Mouse (Mus musculus) hindbrain, embryonic 16.5 days (tissue): ENCODE measurements at regions not wholly inside any gene's neighbourhood (a gene's known extent, or its start where the extent isn't known, plus 50 kb on each side); places are given as distances from the start of the nearest gene placed in this dataset.

ENCODE experiments used
- ATAC-seq: fragments of 200-750 bp; cut with Nextera tagmentation; 2 replicates; pipeline ENCODE4 v1.8.0; 2017; ENCODE audit warnings: moderate TSS enrichment, moderate library complexity
- H3K27ac ChIP-seq: fragments of 300-500 bp; sonication (generic); 2 replicates; pipeline ENCODE4 v1.5.1; 2014; ENCODE audit warnings: low read depth, mild to moderate bottlenecking, control low read depth, low read length, moderate library complexity
- H3K27me3 ChIP-seq: fragments of 300-500 bp; sonication (generic); replicated peaks from 2 replicates; pipeline ENCODE4 v1.6.1; 2014; ENCODE audit warnings: low read length; ENCODE audit not compliant: control insufficient read depth, insufficient read depth
- H3K36me3 ChIP-seq: fragments of 300-500 bp; sonication (generic); 2 replicates; pipeline ENCODE4 v1.6.1; 2014; ENCODE audit warnings: mild to moderate bottlenecking, low read length, moderate library complexity, mixed read lengths; ENCODE audit not compliant: control insufficient read depth, insufficient read depth
- H3K4me1 ChIP-seq: fragments of 300-500 bp; sonication (generic); 2 replicates; pipeline ENCODE4 v1.6.1; 2014; ENCODE audit warnings: low read depth, low read length; ENCODE audit not compliant: control insufficient read depth, insufficient read depth
- H3K4me2 ChIP-seq: fragments of 300-500 bp; sonication (generic); 2 replicates; pipeline ENCODE4 v1.6.1; 2014; ENCODE audit warnings: mild to moderate bottlenecking, low read length, control low read depth, moderate library complexity
- H3K4me3 ChIP-seq: fragments of 300-500 bp; sonication (generic); 2 replicates; pipeline ENCODE4 v1.5.1; 2014; ENCODE audit warnings: mild to moderate bottlenecking, low read length, control low read depth, moderate library complexity
- H3K9ac ChIP-seq: fragments of 300-500 bp; sonication (generic); 2 replicates; pipeline ENCODE4 v1.6.1; 2014; ENCODE audit warnings: low read depth, mild to moderate bottlenecking, control low read depth, low read length, moderate library complexity
- H3K9me3 ChIP-seq: fragments of 300-500 bp; sonication (generic); 2 replicates; pipeline ENCODE4 v1.6.1; 2014; ENCODE audit warnings: mild to moderate bottlenecking, low read length, moderate library complexity; ENCODE audit not compliant: control insufficient read depth
- WGBS: fragments of 180-500 bp; shearing (Covaris S2); extraction: QIAGEN DNeasy Blood & Tissue Kit; methylation state at CpG from one replicate; pipeline ENCODE4 v1.1.7; 2014; 5-methylcytosine and 5-hydroxymethylcytosine counted together

GRCm38 (mm10) chr16:63960786-63961185, 96.8 kb upstream of the Epha3 start:
- Histone ChIP-seq H3K9me3 (no peaks in the 10 kb centered on the region), H3K4me3 (no peak overlapping the region), H3K4me2 (no peak overlapping the region), H3K27ac (no peak overlapping the region), H3K36me3 (no peaks in the 10 kb centered on the region), H3K27me3 (no peaks in the 10 kb centered on the region), H3K9ac (no peak overlapping the region), H3K4me1 (no peaks in the 10 kb centered on the region)
- 61% methylated on average over 1 of the region's 1 CpGs for WGBS
- ATAC-seq = no peak

GRCm38 (mm10) chr16:63958154-63958553, 94.2 kb upstream of the Epha3 start:
- H3K9ac ChIP-seq = no peak overlapping the region
- no peaks in the 10 kb centered on the region for H3K27me3 ChIP-seq
- no peaks in the 10 kb centered on the region for H3K36me3 ChIP-seq
- H3K27ac ChIP-seq = no peak overlapping the region
- WGBS = 12% methylated on average over 6 of the region's 6 CpGs
- no peaks in the 10 kb centered on the region for H3K4me1 ChIP-seq
- H3K4me3 ChIP-seq = no peak overlapping the region
- no peaks in the 10 kb centered on the region for H3K9me3 ChIP-seq
- peak; percentile 82 for ATAC-seq
- peak overlapping the region; percentile 36 for H3K4me2 ChIP-seq

DNA sequence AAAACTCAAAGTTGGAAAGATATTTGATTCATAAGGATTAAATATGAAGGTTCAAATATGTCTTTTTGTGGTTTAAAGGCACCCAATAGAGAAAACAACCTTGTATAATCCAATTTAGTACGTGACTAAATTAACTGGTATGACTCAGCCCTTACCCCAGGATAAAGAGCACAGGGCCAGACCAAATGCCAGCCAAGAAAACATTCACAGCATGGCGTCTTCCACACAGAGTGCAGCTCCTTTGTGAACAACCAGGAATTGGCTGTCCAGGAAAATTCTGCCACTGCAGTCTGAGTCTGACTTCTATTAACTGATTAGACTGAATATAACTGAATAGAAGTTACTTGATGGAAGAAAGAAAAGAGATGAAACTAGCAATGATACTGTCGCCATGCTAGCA, 61.2 kb upstream of the Epha3 start:
- no peak overlapping the region for H3K27ac ChIP-seq
- H3K4me1 ChIP-seq = no peaks in the 10 kb centered on the region
- H3K27me3 ChIP-seq = no peaks in the 10 kb centered on the region
- no peak overlapping the region for H3K4me2 ChIP-seq
- no peaks in the 10 kb centered on the region for H3K9me3 ChIP-seq
- H3K36me3 ChIP-seq = no peaks in the 10 kb centered on the region
- no peak overlapping the region for H3K9ac ChIP-seq
- WGBS = 49% methylated on average over 3 of the region's 3 CpGs
- no peak overlapping the region for H3K4me3 ChIP-seq
- ATAC-seq = peak; percentile 52; the same call in 1 of the 2 replicates

DNA sequence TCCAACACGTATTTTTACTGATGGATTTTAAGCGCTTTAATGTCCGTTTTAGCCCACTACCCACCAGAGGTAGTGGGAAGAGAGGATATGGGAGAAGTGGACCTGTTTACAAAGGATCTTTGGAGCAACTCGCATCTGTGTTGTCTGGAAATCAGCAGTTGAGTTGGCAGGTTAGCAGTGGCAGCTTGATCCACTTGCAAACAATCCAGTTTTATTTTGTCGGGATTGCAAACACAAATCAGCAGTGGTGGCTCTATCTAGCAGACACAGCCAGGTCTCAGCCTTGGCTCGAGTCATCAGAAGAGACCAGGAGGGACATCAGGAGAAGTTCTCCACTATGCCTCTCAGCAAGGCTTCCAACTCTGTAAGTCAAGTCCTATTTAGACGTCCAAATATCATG, 57.2 kb upstream of the Epha3 start:
- no peak overlapping the region for H3K9ac ChIP-seq
- no peaks in the 10 kb centered on the region for H3K4me1 ChIP-seq
- WGBS = 85% methylated on average over 7 of the region's 7 CpGs
- H3K36me3 ChIP-seq = no peaks in the 10 kb centered on the region
- no peak for ATAC-seq
- no peaks in the 10 kb centered on the region for H3K27me3 ChIP-seq
- H3K4me3 ChIP-seq = no peak overlapping the region
- H3K27ac ChIP-seq = no peak overlapping the region
- no peak overlapping the region for H3K4me2 ChIP-seq
- H3K9me3 ChIP-seq = no peaks in the 10 kb centered on the region
